Mouse (Mus musculus): ENCODE results near the gene Mfrp.

Mfrp gene

DNA sequence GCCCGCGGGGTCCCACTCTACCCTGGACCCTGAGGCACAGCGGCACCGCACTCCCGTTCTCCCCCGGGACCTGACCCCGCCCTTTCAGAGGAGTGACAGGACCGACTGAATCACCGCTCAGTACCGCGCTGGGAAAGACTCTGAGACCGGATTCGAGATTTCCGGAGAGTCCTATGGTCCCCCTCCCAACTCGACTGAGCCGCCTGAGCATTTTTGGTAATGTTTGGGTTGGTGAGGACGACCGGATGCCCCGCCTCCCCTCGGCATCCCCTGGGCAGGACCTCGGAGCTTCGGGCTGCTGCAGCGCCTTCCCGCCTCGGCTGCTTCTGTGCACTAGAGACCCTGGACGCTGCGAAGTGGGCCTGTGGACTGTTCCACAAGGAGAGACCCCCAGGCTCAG is 28.5 kb downstream of the Mfrp start:
- no peak for DNase-seq (ENCODE audit: low read depth, low spot score)

DNA sequence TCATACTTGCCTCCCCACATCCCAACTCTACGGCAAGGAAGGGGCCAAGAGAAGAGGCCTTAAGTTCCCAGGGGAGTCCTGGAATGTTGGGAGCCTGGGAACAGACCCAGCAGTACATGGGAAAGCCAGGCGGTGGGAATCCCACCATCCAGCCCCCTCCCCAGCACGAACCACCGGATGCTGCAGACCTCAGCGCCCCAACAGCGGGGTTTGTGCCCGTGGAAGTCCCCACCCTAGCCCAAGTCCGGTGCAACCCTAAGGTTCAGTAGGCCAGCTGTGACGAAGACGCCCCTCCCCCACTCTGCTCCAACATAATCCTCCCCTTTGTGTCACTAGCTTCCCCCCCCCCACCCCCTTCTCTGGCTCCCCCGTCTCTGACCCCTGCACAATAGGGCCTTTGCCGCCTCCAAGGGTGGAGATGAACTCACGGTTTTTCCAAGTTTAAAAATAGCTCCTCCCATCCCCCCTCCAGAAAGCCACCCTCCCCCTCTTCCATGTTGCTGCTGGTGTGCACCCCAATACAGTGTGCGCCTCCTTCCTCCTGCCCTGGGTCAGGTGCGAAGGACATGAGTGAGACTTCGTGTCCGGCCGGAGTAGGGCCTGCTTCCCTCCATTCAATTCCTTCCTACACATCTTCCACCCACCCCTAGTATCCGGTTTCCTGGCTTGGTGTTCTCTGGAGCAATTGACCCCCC is 29.2 kb downstream of the Mfrp start:
- DNase-seq (ENCODE audit: low read depth, low spot score) = no peak

DNA sequence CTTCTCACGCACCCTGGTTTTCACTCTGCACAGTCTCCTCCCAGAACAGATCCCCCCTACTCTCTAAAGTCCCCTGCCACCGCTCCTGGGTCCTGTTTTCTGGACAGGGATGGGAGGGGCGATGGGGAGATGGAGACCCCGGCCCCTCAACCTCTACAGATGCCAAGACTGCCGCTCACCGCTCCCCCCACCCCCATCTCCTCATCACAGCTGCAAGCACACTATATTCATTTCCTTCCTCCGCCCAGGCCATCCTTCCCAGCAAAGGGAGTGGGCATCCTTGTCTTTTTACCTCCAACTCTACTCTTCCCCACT is 29.7 kb downstream of the Mfrp start:
- DNase-seq (ENCODE audit: low read depth, low spot score) = no peak

DNA sequence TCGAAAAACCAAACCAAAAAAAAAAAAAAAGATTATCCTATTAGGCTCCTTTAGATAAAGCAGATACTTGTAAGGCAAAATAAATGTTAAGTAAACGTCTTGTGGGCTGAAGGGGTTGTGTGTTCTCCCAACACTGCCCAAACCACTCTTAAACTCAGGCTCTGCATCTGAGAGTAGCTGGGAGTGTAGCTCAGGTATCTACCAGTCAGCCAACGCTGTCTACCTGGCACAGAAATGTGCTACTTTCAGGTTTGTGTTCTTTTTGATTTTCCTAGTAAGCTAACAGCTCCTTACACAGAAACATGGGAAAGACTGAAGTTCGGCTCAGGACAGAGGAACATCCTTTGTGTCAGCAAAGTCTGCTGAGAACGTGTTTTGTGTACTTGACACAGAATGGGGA is 30.7 kb downstream of the Mfrp start:
- no peak for DNase-seq (ENCODE audit: low read depth, low spot score)

DNA sequence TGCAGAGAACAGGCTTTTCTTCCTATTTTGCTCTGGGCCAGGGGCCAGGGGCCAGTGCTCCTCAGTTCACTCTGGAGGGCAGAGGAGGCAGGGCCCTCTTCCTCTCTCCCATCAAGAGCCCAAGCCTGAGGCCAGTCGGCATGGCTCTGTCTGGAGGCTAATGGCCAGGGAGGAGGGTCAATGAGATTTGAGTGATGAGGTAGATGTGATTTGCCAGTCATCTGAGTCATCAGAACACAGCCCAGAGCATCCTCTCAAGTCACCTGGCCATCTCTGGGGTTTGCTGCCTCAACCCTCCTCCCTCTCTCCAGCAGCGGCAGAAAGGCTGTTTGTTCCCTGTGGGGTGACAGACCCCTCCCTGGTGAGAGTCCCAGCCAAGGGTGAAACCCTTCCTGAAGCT is 31.8 kb downstream of the Mfrp start:
- DNase-seq (ENCODE audit: low read depth, low spot score) = no peak

DNA sequence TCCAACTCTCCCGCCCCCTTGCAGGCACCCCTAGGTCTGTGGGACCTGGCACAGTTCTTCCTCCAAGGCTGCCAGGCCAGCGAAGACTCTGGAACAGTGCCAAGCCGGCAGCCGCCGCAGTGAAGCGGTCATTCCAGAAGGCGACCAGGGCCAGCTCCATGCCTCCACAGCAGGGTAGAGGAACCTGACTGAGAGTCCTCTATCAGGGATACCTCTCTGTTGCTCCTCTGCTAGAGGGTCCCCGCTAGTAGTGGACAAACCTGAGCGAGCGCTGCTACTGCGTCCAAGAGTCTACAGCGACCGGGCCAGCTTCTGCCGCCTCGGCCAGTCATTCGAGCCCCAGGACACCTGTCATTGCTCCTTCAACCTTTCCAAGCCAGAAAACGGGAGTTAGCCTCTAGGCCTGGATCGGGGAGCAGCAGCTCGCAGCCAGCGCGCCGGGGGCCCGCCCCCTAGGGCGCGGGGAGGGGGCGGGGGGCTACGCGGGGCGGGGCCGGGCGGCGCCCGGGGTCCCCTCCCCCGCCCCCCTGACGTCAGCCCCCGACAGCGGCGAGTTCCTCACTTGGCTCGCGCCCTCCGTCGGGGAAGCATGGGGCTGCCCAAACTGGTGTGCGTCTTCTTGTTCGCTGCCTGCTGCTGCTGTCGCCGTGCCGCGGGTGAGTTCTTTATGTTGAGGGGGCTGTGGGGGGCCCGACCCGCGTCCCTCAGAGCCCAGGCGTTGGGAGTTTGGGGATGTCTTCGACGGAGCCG is 32.7 kb downstream of the Mfrp start, which contains the start of gene Mcam:
Mcam (plus strand) TSS at position 369 of the 750 bp plus-strand sequence.
- no peak for DNase-seq (ENCODE audit: low read depth, low spot score)

DNA sequence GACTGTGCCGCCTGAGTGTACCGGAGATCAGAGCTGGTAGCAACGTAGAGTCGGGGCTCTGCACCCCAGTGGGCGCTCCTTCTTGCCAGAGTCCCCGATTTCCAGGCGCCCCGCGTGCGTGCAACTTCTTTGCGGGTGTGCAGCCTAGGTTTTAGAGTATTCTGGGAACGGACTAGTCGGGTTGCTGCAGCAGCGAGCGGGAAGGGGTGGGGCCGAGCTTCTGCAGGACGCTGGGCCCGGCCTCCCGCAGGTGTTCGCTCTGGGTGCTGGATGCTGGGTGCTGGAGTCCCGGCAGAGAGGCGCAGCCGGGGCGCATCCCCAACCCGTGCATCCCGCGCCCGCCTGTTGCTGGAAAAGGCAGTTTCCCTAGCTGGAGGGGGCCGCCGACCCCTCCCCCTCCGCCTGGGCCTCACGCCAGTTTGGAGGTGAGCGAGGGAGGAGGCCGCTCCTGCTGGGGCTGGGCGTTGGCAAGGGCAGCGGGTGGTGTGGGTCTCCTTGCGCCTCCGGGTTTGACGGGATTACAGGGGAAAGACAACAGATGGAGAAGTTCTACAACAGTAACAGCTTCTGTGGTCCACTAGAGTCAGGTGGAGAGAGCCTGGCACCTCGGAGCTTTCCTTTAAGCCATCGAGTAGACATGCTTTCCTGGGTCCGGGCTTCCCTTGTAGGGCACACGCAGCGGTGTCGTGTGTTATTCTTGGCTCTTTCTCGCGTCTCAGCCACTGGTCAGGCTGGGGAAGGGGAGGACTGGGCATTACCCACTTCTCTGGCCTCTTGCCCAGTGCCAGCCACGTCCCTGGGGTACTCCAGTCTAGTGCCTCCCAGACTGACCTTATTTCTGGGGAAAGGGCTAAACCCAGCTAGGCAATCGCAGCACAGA is 33.6 kb downstream of the Mfrp start:
- DNase-seq (ENCODE audit: low read depth, low spot score) = no peak

DNA sequence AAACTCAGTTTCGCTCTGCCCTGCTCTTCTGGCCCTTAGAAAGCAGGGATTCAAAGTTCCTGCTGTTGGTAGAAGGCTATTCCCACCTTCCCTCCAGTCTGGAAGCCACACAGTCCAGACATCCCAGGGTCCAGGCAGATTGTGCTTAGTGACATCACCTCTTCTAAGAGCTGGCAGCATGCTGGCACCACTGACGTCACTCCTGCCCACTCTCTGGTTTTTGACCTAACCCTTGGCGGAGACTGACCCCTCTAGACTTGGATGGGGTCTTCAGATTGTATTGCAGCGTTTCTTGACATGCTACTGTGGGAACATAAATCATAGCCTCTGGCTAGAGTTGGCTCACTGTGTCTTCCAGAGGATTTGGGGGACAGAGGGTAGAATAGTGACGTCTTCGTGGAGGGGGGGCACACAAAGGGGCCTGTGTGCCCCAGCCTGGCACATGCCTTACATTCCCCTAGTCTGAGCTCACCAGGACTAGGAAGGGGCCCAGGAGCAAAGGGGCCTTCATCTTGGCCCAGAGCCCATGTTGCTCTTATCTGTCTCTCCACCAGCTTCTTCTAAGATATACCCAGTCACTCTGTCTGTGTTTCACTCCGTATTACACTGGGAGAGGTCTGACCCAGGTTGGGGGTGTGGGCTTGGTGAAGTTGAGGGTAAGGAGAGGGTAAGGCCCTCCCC is 34.3 kb downstream of the Mfrp start:
- DNase-seq (ENCODE audit: low read depth, low spot score) = no peak

DNA sequence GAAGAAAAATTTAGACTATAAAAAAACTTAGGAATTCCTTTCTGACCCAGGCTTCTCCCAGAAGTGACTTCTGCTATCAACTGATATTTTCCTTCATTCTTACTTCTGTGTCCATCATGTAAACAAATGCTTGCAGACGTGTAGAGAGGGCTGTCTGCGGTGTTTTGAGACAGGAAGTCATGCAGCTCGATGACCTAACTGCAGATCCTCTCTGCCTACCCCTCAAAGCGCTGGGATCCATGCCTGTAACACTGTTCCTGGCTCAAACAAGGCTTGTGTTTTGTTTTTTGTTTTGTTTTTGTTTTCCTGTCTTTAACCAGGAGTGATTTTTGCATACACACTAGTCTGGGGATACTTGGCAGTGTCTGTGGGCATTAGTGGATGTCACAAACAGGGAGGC is 36.3 kb downstream of the Mfrp start:
- DNase-seq (ENCODE audit: low read depth, low spot score) = no peak

DNA sequence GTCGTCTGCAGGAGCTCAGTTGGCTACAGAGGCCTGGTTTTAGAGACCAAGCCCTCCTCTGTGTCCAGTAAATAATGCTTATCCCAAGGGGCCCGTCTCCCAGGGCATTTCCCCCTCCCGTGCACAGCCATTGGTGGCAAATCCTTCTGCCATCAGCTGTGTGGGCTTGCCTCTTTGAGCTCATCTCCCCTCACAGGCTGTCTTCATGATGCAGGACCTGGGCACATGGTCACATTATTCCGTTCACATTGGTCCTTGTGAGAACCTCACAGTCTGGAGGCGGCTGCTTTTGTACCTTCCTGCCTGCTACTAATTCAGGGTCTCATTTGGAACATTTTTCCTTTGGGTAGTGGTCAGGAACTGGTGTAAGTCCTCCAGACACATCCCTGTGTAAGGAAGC is 40.4 kb downstream of the Mfrp start:
- no peak for DNase-seq (ENCODE audit: low read depth, low spot score)

DNA sequence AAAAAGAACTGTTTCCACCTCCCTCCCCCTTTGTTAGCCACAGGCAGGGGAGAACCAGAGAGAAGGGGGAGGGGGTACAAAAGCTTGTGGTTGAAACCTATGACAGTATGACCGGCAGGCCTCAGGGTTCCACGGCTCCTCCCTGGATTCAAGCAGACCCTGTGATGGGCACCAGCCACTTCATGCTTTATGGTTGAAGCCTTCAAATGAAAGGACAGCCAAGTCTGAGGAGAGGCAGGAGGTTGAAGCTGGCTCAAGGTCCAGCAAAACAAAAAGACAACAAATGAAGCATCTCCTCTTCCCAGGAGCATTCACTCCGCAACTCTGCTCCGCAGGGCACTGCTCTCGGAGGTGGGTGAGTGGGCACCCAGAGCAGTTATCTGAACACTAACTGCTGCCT is 41.9 kb downstream of the Mfrp start:
- no peak for DNase-seq (ENCODE audit: low read depth, low spot score)

DNA sequence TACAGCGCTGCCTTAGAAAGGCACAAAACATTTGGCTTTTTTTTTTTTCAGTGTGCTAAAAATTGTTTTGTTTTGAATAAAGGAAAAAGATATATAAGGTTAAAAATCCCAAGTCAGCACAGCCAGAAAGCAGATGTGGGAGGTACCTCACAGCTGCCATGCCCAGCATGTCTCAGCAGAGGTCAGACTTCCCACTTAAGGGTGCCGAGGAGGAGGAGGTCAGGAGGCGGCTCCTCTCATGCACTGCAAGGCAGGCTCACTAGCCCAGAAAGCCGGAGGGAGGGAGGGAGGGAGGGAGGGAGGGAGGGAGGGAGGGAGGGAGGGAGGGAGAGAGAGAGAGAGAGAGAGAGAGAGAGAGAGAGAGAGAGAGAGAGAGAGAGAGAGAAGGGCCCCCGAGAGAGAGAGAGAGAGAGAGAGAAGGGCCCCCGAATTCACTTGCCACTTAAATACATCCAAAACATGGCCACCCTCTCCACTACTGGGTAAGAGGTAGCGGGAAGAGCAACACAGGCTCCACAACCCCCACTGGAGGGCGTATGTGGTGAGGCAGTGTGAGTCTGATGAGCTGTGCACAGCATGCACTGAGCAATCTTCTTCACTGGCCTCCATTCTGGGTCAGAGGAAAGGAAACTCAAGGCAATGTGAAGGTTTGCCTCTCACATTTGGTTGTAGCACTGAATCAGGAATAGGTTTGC is 42.6 kb downstream of the Mfrp start:
- no peak for DNase-seq (ENCODE audit: low read depth, low spot score)

DNA sequence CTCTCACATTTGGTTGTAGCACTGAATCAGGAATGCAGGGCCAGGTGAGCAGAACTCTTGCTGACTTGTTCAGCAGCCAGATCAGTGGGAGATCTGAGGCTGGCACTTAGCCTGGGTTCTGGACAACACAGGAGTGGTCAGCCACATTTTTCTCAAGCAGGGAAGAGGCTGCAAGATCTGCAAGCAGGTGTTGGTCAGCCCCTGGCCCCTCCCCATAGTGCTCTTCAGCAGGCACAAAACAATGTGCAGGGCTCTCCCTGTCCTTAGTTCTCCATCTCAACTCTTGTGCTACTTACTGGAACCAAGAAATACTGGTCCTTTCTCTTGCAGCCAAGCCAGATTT is 43.2 kb downstream of the Mfrp start:
- no peak for DNase-seq (ENCODE audit: low read depth, low spot score)

DNA sequence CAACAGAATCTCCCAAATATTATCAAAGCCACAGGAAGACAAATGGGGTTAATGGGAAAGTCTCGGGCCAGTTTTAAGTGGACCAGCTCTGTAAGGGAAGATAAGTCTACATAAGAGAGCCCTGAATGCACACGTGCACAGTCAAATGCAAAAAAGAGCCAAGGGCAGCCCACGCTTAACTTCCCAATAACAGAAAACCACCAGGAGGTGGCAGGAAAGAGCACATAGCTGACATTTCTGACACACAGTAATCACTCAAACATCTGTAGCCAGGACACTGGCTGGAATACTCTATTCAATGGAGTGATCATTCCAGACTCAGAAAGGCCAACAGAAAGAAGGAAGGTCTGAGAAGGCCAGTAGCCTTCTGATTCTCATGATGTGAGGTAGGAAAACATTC is 45.8 kb downstream of the Mfrp start:
- DNase-seq (ENCODE audit: low read depth, low spot score) = no peak
